Mouse (Mus musculus): Measurements from ENCODE around the gene Cdkl3.

GRCm38 (mm10) chr11:51999611-52000289 is 4.3 kb upstream of the Cdkl3 start:
- no peak for TF ChIP-seq EP300 (IDR thresholded peaks at IDR 0.05; ENCODE audit: low read depth)
- peak; percentile 23 for TF ChIP-seq CTCF (IDR thresholded peaks at IDR 0.05; ENCODE audit: low read depth)
